Mouse (Mus musculus) hindlimb bud, embryonic 11.5 days (tissue): Measurements from ENCODE around the gene Rab2b.
A peak's percentile ranks its signal among the peaks of the same experiment; 100 is the strongest.
"Not testable (repeated sequence)": the region's sequence is repeated elsewhere in the genome, so short reads cannot be mapped to it uniquely, and the experiment has no call there.

ENCODE experiments used
- DNase-seq: peaks from one replicate; pipeline ENCODE4 v3.0.0-alpha.2; 2012; ENCODE audit warnings: low read depth, low spot score; ENCODE audit errors: extremely low spot score

Rab2b gene

DNA sequence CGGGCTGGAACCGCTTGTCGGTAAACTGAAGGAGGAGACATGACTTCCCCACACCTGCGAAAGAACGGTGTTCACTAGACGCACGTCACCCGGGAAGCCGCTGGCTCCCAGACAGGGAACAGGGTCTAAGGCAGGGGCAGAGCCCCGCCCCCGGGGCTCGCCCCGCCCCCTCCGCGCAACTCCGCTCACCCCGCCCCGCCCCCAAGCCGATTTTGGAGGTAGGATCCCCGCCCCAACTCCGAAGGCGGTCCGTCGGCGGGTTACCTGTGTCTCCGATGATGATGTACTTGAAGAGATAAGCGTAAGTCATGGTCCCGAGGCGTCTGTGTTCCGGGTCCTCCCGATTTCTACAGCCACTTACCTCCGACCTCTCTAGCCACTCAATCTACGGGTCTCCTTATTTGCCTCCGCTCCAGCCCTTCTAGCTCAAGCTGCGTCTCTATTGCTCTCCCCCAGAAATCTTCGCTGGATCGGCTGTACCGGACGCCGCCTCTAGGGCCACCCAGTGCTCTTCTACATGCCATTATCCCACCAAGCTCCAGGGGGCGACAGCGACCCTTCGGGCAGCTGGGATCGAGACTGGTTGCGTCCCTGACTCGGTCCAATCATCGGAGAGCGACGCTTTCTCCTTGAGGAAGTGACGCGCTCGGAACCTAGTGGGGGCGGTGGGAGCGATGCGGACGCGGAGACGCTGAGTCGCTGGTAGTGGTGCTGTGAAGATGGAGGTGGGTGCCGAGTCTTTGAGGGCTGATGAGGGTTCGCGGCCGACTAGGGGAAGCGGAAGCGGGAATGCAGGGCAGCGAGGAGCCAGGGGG is at the start of gene Rab2b, which contains the start of gene Tox4:
Rab2b (minus strand) TSS at position 614 of the 815 bp plus-strand sequence.
Tox4 (plus strand) TSS at position 215 of the 815 bp plus-strand sequence.
- peak; percentile 98 for DNase-seq

DNA sequence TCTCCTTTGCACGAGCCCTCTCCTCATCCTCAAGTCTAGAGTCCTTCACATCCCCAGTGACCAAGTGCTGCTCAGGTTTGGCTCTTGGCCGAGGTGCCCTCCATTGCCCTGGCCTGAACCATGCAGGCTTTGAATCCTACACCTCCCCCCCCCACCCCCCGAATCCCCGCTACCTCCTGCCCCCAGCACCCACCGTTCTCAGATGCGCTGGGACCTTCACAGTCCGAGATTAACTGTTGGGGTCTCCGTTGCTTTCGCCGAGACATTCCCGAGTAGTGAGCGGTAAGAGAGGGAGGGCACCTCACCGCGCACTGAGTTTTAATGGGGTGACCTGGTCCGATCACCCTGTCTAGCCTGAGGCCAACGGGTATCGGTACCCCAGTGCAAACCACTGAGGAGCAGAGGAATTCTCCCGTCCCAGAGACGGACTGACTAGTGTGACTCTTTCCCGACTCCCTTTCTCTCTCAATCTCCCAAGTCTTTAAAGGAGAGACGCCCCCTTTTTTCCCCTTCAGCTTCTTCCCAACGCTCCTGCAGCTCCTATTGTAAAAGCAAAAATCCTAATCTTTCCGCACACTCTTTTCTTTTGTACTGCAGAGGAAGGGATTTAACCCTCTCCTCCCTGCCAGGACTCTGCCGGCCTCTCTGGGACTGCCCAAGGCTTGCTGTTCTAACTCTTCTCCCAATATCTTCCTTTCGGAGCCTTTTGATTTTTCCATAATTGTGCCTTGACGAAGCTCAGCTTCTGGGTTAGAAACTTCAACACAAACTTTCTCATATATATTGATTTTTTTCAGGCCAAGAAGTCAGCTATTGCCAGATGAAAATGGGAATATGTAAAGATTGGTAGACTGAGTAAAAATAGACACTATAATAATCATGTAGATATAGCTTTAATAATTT is 48.8 kb upstream of the Rab2b start, which contains the start of gene Sall2:
Sall2 (minus strand) TSS at position 853 of the 903 bp plus-strand sequence.
- no peak for DNase-seq

DNA sequence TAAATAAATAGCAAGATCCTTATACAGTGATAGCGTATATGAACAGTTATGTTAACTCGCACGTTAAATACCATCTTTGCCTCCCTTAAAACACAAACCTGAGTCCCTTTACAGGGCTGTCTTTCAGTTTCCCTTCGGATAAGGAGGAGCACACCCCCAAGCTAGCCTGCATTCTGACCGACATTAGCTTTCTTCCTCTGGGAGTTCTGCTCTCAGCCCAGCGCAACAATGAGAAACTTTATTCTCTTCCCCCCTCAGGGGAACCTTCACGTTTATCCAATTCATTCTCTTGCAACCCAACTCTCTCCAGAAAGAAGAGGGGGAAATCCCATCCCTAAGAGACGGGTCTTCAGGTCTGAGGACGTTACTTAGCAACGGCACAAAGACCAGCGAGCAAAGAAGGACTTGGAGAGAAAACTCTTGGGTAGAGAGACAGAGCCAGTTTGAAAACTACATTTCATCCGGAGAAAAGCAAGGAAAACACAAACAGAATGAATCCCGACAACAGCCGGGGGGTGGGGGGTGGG is 48.1 kb upstream of the Rab2b start:
- no peak for DNase-seq

DNA sequence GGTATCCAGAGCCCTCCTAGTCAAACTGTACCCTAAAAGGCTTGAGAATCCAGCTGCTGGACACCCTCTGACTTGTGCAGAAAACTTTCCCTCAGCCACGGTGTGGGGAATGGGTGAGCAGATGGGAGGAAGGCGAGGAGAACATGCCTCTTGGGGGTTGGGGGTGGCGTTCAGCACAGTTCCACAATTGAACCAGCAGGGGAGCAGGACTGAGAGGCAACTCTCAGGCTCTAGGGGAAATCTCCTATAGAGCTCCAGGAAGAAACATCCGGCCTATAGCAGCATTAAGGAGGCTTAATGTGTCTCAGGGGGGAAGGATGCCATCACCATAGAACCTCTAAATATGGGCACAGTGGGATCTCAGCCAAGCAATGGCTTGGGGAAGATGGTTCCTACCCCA is 46.5 kb upstream of the Rab2b start:
- no peak for DNase-seq

DNA sequence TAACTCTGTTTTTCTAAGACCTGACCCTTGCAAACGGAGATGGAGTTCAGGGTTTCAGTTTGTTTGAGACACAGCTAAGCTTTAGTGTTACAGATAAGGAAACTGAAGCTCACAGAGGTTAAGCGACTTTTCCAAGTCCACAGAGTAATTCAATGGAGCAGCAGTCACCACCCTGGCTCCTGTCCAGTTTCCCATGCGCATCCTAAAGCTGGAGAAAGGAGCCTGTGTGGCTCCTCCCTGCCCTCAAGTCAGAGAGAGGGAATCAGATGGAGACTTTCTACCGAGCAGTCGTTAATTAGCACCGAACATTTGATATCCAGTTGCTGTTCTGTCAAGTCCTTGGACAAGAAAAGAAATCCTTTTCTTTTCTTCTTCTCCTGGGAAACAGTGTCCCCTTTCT is 40.0 kb upstream of the Rab2b start:
- DNase-seq, result no peak

DNA sequence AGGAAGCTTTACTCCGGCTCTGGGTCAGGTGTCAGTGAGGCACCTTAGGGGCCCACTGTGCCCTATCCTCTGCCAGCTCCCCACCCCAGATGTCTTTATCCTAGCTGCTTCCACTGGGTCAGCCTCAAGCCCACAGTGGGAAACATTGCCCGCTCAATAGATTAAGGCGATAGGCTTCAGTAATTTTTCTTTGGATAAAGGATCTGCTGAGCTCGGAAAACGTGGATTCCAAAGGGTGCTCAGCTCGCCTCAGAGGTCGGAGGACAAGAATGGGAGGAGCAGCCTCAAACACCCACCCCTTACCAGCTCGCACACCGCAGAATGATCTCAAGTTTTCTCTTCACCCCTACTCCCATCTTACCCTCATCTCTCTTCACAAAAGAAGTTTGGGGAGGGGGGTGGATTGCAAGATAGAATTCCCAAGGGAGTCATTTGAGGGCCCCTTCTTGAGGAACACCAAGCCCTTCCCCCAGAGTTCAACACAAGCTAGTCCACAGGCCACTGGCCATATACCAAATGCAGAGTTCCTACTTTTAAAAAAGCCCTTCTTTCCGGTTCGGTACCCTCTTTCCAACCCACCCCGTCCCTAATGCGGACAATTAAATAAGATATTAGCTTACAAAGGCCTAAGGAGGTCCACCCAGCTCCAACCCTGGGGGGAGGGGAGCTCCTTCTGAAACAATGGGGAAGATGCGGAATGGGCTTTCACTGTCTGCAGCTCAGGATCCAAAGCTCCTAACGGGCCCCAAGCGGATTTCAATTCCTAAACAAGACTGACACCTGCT is 37.3 kb upstream of the Rab2b start:
- DNase-seq, result peak; percentile 44

DNA sequence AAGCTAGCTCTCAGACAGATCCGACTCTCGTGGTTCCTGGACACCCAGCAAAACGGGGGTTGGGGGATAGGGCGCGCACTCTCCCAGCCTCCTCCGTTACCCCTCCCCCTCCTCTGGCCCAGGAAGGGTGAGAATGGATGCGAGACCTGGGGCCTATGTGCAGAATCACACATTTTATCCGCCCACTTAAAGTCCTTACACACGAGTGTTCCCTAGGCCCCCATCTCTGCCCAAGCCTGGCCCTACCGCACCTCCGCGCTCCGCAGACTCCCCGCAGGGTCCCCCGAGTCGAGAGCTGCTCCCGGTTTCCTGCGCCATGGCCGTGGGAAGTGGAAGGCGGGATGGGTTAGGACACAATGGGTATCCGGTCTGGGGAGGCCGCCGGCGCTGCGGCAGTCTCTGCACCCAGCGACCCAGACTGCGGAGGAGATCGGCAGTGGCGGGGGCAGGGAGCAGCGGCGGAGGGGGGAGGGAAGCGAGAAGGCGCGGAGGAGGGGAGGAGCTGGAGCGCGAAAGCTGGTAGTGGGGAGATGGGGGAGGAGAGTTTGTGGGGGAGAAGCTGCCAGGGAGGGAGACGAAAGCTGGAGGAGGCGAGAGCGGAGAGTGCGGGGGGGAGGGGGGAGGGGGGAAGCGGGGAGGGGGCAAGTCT is 36.6 kb upstream of the Rab2b start:
- no peak for DNase-seq

DNA sequence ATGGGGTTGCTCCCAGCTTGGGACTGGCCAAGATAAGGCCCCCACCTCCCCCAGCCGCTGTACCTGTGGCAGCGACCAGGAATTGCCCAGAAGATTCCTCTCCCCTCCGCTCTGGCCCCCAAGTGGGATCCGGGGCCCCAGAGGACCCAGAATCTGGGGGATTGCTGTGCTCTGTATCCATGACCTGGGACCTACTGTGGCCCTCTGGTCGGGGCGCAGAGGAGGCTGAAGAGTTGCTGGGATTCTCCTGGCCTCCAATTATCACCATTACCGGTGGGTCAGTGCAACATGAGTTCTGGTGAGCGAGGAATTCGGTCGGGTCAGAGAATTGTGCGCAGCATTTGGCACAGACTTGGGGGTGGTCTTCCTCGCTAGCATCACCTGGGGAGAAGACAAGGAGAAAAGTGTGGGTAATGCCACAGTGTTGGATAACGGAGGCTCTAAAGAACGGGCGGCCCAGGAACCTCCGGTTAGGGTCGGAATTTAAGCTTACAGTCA is 36.0 kb upstream of the Rab2b start:
- no peak for DNase-seq

DNA sequence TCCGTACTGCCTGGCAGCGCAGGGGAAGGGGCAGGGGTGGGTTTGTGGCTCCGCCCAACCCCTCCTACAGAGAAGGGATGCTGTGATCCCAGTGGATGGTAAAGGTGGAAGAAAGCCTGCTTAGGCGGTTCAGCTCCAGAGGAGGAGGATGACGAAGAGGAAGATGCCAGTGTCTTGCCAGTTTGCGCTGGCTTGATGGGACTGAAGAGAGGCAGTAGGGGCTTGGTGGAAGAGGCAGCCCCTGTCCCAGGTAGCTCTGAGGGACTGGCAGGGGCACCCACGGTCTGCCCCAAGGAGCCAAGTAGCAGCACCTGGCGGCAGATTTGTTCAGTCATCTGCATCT is 35.4 kb upstream of the Rab2b start:
- DNase-seq, result no peak

DNA sequence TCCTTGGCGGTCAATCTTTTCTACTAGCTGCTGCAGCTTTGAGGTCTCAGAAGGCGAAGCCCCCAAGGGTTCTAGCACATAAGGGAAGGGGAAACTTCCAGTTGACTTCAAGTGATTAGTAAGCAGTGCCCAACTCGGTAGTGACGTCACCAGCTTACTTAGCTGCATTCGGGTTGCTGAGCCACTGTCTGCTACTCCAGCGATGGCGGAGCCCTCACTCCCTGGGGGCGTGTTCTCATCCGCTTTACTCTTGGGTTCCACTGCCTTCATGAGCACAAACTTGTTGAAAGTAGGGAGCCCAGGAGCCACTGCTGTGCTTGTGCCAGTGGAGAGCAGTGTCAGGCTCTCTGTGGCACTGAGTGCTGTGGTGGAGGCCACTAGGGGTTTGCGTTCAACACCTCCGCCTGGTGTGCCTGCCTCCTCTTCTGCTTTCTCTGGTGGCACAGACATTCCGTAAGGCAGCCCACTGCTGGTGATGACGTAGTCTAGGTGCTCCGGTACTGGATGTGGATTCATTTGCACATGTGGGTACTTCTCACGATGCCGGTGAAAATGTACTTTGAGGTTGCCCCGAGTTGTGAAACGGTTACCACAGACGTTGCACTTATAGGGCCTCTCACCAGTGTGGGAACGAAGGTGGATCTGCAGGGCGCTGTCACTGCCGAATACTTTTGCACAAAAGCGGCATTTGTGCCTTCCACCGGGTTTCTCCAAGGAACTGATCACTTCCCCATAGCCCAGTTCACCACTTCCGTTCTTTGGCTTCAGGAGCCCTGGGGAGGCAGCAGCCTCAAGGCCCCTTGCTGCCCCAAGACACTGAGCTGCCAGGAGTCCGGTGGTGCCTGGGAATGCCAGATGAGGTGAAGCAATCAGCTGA is 34.8 kb upstream of the Rab2b start:
- DNase-seq, result no peak

DNA sequence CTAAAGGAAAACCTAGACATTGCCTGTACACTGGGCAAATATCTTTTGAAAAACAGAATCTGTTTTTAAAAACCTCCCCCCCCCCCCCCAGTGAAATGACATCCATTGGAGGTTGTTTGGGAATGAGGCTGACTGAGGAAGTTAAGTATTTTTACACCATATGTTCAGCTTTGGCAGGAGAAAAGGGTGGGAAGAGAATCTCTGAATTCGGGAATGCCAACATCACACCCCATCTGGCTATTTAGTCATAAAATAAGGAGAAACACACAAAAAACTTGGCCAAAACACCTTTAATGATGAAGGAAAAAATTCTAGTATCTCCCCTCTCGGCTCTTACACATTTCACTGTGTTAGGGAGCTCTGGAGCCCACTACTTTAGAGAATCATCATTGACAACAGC is 31.6 kb upstream of the Rab2b start:
- no peak for DNase-seq

DNA sequence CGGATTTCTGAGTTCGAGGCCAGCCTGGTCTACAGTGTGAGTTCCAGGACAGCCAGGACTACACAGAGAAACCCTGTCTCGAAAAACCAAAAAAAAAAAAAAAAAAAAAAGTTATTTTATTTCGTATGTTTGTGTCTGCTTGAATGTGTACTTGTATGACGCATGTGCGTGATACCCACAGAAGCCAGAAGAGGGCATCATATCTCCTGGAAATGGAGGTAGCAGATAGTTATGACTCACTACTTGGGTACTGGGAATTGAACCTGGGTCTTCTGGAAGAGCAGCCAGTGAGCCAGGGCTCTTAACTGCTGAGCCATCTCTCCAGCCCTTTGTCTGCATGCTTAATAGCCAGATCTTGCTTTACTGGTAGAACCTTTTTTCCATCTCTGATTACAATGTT is 31.0 kb upstream of the Rab2b start:
- DNase-seq, result not testable (repeated sequence)

DNA sequence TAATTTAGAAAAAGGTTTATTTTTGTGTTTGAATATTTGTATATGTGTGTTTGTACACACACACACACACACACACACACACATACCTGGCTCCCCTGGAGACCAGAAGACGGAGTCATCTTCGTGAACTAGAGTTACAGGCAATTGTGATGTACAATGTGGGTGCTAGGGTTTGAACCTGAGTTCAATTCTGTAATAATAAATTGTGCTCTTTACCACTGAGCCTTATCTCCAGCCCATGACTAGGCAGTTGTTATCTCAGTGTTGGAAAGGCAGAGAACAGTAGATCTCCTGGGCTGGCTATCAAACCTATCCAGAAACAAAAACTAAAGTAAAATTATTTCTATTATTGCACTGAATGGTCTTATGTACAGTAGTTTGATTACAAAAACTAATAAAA is 26.8 kb upstream of the Rab2b start:
- no peak for DNase-seq

DNA sequence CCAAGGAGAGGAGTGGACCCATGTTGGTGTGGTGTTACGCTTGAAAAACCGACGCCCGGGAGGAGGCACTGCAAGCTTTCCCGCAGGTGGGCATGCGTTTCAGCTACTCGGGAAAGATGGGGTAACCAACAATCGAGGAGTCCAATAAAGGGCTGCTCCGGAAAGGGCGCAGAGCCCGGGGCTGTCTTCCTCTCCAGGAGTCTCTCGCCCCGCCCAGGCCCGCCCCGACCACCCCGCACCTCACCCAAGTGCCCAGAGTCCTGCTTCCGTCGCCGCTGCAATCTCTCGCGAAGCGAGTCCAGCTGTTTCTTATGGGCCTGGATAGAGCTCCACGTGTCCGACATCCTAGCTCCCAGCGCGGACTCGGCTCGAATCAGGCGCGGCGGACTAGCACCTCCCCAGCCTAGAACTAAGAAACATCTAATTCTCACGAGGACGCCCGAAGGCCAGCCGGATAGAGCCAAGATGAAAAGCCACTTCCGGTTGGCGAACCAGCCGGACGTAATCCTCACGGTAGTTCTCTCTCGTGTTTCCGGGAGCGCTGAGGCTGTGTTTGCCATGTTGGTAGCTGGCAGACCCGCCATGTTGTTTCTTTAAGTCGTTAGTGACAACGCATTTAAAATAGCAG is 25.4 kb upstream of the Rab2b start, which contains the start of gene Mettl3:
Mettl3 (minus strand) TSS at position 485 of the 628 bp plus-strand sequence.
- peak; percentile 75 for DNase-seq

DNA sequence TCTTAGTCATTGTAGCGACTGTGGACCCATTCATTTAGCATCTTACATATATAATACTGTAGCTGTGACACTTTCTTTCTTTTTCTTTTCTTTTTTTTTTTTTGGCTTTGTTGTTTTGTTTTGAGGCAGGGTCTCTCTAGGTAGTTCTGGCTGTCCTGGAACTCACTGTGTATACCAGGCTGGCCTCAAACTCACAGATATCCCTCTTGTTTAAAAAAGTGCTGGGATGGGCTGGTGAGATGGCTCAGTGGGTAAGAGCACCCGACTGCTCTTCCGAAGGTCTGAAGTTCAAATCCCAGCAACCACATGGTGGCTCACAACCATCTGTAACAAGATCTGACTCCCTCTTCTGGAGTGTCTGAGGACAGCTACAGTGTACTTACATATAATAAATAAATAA is 24.2 kb upstream of the Rab2b start:
- DNase-seq, result not testable (repeated sequence)

DNA sequence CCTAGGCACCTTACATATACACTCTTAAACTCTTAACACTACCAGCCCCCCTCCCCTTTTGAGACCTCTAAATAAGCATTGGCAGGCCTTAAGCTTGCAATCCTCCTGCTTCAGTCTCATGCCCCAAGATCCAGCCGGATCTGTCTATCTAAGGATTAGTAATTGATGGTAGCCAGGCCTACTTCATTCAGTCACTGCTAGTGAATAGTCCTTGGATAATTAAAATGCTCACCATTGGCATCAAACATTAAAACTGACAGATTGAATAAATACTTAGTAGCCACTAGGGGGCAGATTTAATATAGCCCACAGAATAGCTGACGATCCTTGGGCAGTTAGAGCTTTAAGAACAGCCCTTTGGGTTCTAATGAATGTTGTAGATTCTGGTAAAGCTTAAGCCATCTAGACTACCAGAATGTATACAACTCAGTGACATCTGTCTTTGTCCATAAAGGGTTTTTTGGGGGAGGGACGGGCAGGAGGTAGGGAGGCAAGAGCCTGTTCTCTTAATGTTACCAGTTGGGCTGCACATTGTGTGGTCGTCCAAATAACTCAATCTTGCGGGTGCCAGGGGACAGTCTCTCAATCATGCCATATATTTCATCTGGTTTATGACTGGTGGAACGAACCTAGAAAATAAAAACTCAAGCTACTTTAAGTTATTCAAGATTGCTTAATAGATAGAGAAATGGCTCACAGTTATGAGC is 16.4 kb upstream of the Rab2b start:
- DNase-seq, result no peak

DNA sequence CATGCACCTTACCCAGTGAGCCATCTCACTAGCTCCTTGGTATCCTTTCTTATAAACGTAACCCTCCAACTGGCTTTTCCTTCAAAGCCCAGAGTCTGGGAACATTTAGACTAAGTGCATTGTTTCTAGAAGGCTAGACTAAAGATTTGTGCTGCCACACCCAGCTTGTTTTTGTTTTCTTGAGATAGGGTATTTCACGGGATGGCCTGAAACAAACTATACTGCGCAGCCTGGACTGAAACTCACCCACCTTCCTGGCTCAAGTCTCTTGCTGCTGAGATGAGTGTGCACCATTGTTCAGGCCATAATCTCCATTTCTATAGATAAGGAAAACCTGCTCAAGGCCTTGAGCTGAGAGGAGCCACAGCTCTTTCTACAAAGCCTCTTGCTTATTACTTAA is 4.8 kb upstream of the Rab2b start:
- no peak for DNase-seq

DNA sequence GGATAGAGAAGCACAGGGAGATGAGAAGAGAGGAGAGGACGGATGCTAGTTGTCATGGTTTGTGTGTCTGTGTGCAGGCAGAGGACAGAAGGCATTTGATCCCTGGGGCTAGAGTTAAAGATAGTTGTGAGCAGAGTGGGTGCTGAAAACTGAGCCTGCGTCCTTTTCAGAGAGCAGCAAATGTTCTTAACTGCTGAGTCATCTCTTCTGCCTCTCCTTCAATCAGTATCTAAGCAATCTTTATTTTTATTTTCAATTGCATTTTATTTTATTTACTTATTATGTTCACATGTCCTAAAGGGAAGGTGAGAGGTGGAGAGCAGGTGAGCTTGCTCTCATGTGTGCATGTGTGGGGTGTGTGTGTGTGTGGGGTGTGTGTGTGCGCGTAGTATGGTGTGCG is 4.3 kb upstream of the Rab2b start:
- no peak for DNase-seq
